9 mouse cellular contexts compared by ENCODE assay signal in genomic region chr5:111179651-111180050, GRCm38 (mm10).
DNase-seq lines count a peak whose midpoint lies in the region; ATAC-seq lines count a peak whose summit lies in the region.
"Had no signal": no experiment of that assay in that cellular context is flagged by ENCODE, and none has a peak within 500 bp of the region (broad histone marks: within the 10 kb centered on the region; RNA-seq: fewer than 3 reads in every experiment).

No protein-coding gene starts in this region.

- intact Hi-C loops in left cerebral cortex, postnatal 25 days (cut with DNase I) = no loop called here

- H3K4me3 ChIP-seq in heart, embryonic 13.5 days = no peak overlapping the region
- no peak overlapping the region for H3K4me3 ChIP-seq in midbrain, embryonic 12.5 days
- H3K4me3 ChIP-seq: lung, embryonic 15.5 days had no signal

- no peak for ATAC-seq in heart, embryonic 13.5 days (ENCODE audit: extremely low read depth, insufficient number of reproducible peaks, low FRiP score, low TSS enrichment)
- no peak for ATAC-seq in midbrain, embryonic 12.5 days (ENCODE audit: low FRiP score, low read depth)

- H3K27me3 ChIP-seq in heart, embryonic 13.5 days (replicated peaks) = no peaks in the 10 kb centered on the region
- H3K27me3 ChIP-seq in midbrain, embryonic 12.5 days = no peaks in the 10 kb centered on the region
- H3K27me3 ChIP-seq: lung, embryonic 15.5 days had no signal

- H3K9ac ChIP-seq in heart, embryonic 13.5 days = no peak overlapping the region
- no peak overlapping the region for H3K9ac ChIP-seq in midbrain, embryonic 12.5 days (replicated peaks)
- H3K9ac ChIP-seq: lung, embryonic 15.5 days had no signal

- peaks cover 43% of the 10 kb centered on the region for H3K4me1 ChIP-seq in heart, embryonic 13.5 days
- peaks cover 57% of the 10 kb centered on the region for H3K4me1 ChIP-seq in midbrain, embryonic 12.5 days

- WGBS in heart, embryonic 13.5 days = 71% methylated on average over 7 of the region's 7 CpGs
- WGBS in midbrain, embryonic 12.5 days = 65% methylated on average over 7 of the region's 7 CpGs

- H3K36me3 ChIP-seq in heart, embryonic 13.5 days = peaks cover 13% of the 10 kb centered on the region
- peaks cover 12% of the 10 kb centered on the region; the same call in 1 of the 2 replicates for H3K36me3 ChIP-seq in midbrain, embryonic 12.5 days
- H3K36me3 ChIP-seq: lung, embryonic 15.5 days had no signal

- no peak for DNase-seq in heart, adult 11 months
- DNase-seq in retina, postnatal 1 day = peak; percentile 48
- no peak for DNase-seq in retina, embryonic 14.5 days (ENCODE audit: low spot score)
- no peak for DNase-seq in thymus, postnatal 10 days (ENCODE audit: low spot score in 2 of 2)
- DNase-seq in adrenal gland, postnatal 25 days = no peak
- no peak for DNase-seq in left cerebral cortex, postnatal 25 days (ENCODE audit: low spot score in 2 of 2)

- H3K27ac ChIP-seq in heart, embryonic 13.5 days (replicated peaks) = peak overlapping the region; percentile 36; the same call in 1 of the 2 replicates
- H3K27ac ChIP-seq in midbrain, embryonic 12.5 days (replicated peaks) = peak overlapping the region; percentile 74; the same call in 1 of the 2 replicates
- H3K27ac ChIP-seq: lung, embryonic 15.5 days had no signal

- no peaks in the 10 kb centered on the region for H3K9me3 ChIP-seq in heart, embryonic 13.5 days
- no peaks in the 10 kb centered on the region for H3K9me3 ChIP-seq in midbrain, embryonic 12.5 days
- H3K9me3 ChIP-seq: lung, embryonic 15.5 days had no signal

- H3K4me2 ChIP-seq in heart, embryonic 13.5 days = no peak overlapping the region
- H3K4me2 ChIP-seq in midbrain, embryonic 12.5 days (replicated peaks) = no peak overlapping the region
- H3K4me2 ChIP-seq: lung, embryonic 15.5 days had no signal
